Mouse (Mus musculus) B cell, adult 62 days (primary cell): ENCODE data around the gene Jmjd8. TPM values are rescaled to one million over a fixed set of nuclear protein-coding genes. Genes with fewer than 3 reads are reported as not detected.

Experiments used
- total RNA-seq: library from RNA; stranded (reverse); gene quantifications from 4 replicates; pipeline ENCODE4 v1.2.4, GENCODE M21; 2023

Gene Jmjd8
- total RNA-seq, 1 experiment from 2014 or later = 30.8 TPM

Other genes with a start within 250 kb of the Jmjd8 start
- gene Lmf1, start 249.8 kb upstream of the Jmjd8 start, total RNA-seq = 26.8 to 32.9 TPM (median 31.5 TPM) in 4 replicates
- not detected in 4 replicates for gene Gng13, start 111.7 kb upstream of the Jmjd8 start, total RNA-seq
- gene Chtf18, start 101.4 kb upstream of the Jmjd8 start, total RNA-seq = 7.5 to 10.0 TPM (median 8.2 TPM) in 4 replicates
- 5.7 to 7.8 TPM (median 6.6 TPM) in 4 replicates for gene Rpusd1, start 101.2 kb upstream of the Jmjd8 start, total RNA-seq
- gene Mslnl, start 92.8 kb upstream of the Jmjd8 start, total RNA-seq = 0.21 to 0.22 TPM in 2 of 4 replicates, not detected in the others
- 0.83 TPM in 1 of 4 replicates, not detected in the others for gene Msln, start 74.5 kb upstream of the Jmjd8 start, total RNA-seq
- 33.4 to 44.4 TPM (median 34.9 TPM) in 4 replicates for gene Narfl, start 55.1 kb upstream of the Jmjd8 start, total RNA-seq
- gene Haghl, start 43.2 kb upstream of the Jmjd8 start, total RNA-seq = 19.7 to 25.0 TPM (median 23.7 TPM) in 4 replicates
- gene Ccdc78, start 42.3 kb upstream of the Jmjd8 start, total RNA-seq = not detected in 4 replicates
- gene Fam173a, start 36.0 kb upstream of the Jmjd8 start, total RNA-seq = 41.7 to 46.0 TPM (median 43.2 TPM) in 4 replicates
- 2.5 TPM in 1 of 4 replicates, not detected in the others for gene AC134908.4, start 33.2 kb upstream of the Jmjd8 start, total RNA-seq
- 10.5 to 16.8 TPM (median 13.6 TPM) in 4 replicates for gene Metrn, start 31.7 kb upstream of the Jmjd8 start, total RNA-seq
- not detected in 4 replicates for gene Fbxl16, start 19.8 kb upstream of the Jmjd8 start, total RNA-seq
- gene Wdr24, start 5.2 kb upstream of the Jmjd8 start, total RNA-seq = 18.0 to 20.7 TPM (median 18.5 TPM) in 4 replicates
- 54.6 to 61.8 TPM (median 59.7 TPM) in 4 replicates for gene Stub1, start 4.5 kb downstream of the Jmjd8 start, total RNA-seq
- 2.7 to 3.4 TPM (median 2.9 TPM) in 4 replicates for gene Rhbdl1, start 8.4 kb downstream of the Jmjd8 start, total RNA-seq
- 1.3 to 4.6 TPM (median 2.3 TPM) in 4 replicates for gene Gm20683, start 12.9 kb downstream of the Jmjd8 start, total RNA-seq
- gene Rhot2, start 16.0 kb downstream of the Jmjd8 start, total RNA-seq = 60.3 to 71.6 TPM (median 67.0 TPM) in 4 replicates
- gene Wdr90, start 32.6 kb downstream of the Jmjd8 start, total RNA-seq = 31.7 to 38.7 TPM (median 35.9 TPM) in 4 replicates
- gene Mcrip2, start 39.9 kb downstream of the Jmjd8 start, total RNA-seq = 1.4 to 5.1 TPM (median 2.8 TPM) in 4 replicates
- gene Mettl26, start 46.2 kb downstream of the Jmjd8 start, total RNA-seq = 19.5 to 27.4 TPM (median 23.1 TPM) in 4 replicates
- gene Wfikkn1, start 52.0 kb downstream of the Jmjd8 start, total RNA-seq = 5.2 to 8.4 TPM (median 7.1 TPM) in 4 replicates
- gene Rab40c, start 90.9 kb downstream of the Jmjd8 start, total RNA-seq = 22.5 to 27.0 TPM (median 25.2 TPM) in 4 replicates
- gene Pigq, start 116.1 kb downstream of the Jmjd8 start, total RNA-seq = 64.5 to 69.3 TPM (median 67.8 TPM) in 4 replicates
- gene Nhlrc4, start 116.1 kb downstream of the Jmjd8 start, total RNA-seq = not detected in 4 replicates
- not detected in 4 replicates for gene A930017K11Rik, start 123.7 kb downstream of the Jmjd8 start, total RNA-seq
- gene Capn15, start 156.9 kb downstream of the Jmjd8 start, total RNA-seq = 37.2 to 41.1 TPM (median 38.7 TPM) in 4 replicates
- 8.4 to 9.0 TPM (median 8.7 TPM) in 4 replicates for gene Rab11fip3, start 240.7 kb downstream of the Jmjd8 start, total RNA-seq